Mouse (Mus musculus): ENCODE measurements at regions not wholly inside any gene's neighbourhood (a gene's known extent, or its start where the extent isn't known, plus 50 kb on each side); places are given as distances from the start of the nearest gene placed in this dataset.

DNA sequence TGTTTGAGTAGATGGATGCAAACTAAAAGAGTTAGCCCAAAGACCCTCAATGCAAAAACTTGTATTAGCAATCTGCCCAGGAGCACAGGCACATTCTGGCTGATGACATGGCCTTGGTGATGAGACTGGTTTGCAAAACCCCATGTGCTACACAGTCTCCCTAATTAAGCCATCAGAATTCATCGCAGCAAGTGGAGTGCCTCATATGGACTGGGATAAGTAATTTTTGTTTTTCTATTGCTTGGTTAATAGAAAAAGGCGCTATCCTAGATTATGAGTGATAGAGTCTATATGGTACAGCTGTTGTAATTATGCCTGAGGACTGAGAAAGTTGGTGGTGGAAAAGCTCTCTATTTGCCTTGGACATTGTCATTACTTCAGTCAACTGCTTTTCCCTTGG, 155.2 kb upstream of the Robo1 start:
- H3K9ac ChIP-seq (replicated peaks; ENCODE audit: low read depth, low read length) = no peak overlapping the region
- H3K4me2 ChIP-seq (replicated peaks; ENCODE audit: low read depth, low read length) = no peak overlapping the region
- H3K36me3 ChIP-seq (ENCODE audit: control insufficient read depth, insufficient read depth, low read length) = no peaks in the 10 kb centered on the region
- H3K27me3 ChIP-seq (ENCODE audit: control insufficient read depth, insufficient read depth, low read length) = no peaks in the 10 kb centered on the region
- no peaks in the 10 kb centered on the region for H3K4me1 ChIP-seq (ENCODE audit: control insufficient read depth, insufficient read depth, low read length)
- H3K27ac ChIP-seq (ENCODE audit: low read length) = no peak overlapping the region
- WGBS = 90% methylated on average over 2 of the region's 2 CpGs
- H3K4me3 ChIP-seq (ENCODE audit: low read depth, low read length) = no peak overlapping the region
- H3K9me3 ChIP-seq (ENCODE audit: control insufficient read depth, low read depth, low read length) = no peaks in the 10 kb centered on the region
- ATAC-seq (ENCODE audit: insufficient number of reproducible peaks, insufficient read depth, low FRiP score, low read depth) = no peak

DNA sequence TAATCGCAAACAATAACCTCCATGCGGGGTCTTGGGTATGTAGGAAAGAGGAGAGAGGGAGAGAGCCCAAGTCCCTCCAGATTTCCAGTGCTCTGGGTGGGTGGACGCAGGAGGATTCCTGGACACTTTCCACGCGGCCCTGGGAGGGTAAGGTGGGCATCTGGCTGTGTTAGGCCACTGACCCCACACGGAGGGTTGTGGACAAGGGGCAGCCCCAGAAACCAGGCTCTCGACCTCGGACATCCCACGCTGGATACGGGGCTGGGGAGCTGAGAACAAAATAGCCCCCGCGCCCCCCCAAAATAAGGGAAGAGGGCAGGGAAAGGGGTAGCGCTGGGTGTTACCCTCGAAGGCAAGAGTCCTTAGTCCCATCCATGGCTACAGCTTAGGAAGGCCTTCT, 150.2 kb upstream of the Robo1 start:
- Histone ChIP-seq H3K27me3 (ENCODE audit: control insufficient read depth, insufficient read depth, low read length) (no peaks in the 10 kb centered on the region), H3K27ac (ENCODE audit: low read length) (no peak overlapping the region), H3K4me2 (replicated peaks; ENCODE audit: low read depth, low read length) (no peak overlapping the region), H3K4me1 (ENCODE audit: control insufficient read depth, insufficient read depth, low read length) (no peaks in the 10 kb centered on the region), H3K9me3 (ENCODE audit: control insufficient read depth, low read depth, low read length) (no peaks in the 10 kb centered on the region), H3K4me3 (ENCODE audit: low read depth, low read length) (no peak overlapping the region), H3K9ac (replicated peaks; ENCODE audit: low read depth, low read length) (no peak overlapping the region), H3K36me3 (ENCODE audit: control insufficient read depth, insufficient read depth, low read length) (no peaks in the 10 kb centered on the region)
- WGBS = 84% methylated on average over 14 of the region's 14 CpGs
- no peak for ATAC-seq (ENCODE audit: insufficient number of reproducible peaks, insufficient read depth, low FRiP score, low read depth)

DNA sequence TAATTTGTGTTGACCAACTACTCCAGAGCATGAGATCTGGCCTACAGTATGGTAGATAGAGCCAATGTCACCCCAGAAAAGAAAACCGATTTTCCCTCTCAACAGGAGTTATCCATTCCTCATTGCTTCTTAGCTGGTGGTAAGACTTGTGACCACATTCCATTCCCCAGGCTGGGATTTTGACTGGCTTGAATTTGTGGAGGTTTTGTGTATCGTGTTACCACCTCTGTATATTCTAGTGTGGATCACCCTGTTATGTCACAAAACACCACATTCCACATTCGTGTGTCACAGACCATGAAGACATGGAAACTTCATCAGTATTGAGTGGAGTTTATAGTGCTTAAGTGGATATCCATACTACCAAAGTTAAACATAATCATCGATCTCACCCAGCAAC, 148.7 kb upstream of the Robo1 start:
- WGBS = 86% methylated on average over 4 of the region's 4 CpGs
- no peaks in the 10 kb centered on the region for H3K9me3 ChIP-seq (ENCODE audit: control insufficient read depth, low read depth, low read length)
- no peaks in the 10 kb centered on the region for H3K4me1 ChIP-seq (ENCODE audit: control insufficient read depth, insufficient read depth, low read length)
- H3K4me2 ChIP-seq (replicated peaks; ENCODE audit: low read depth, low read length) = no peak overlapping the region
- H3K9ac ChIP-seq (replicated peaks; ENCODE audit: low read depth, low read length) = no peak overlapping the region
- H3K36me3 ChIP-seq (ENCODE audit: control insufficient read depth, insufficient read depth, low read length) = no peaks in the 10 kb centered on the region
- no peak overlapping the region for H3K4me3 ChIP-seq (ENCODE audit: low read depth, low read length)
- H3K27ac ChIP-seq (ENCODE audit: low read length) = no peak overlapping the region
- H3K27me3 ChIP-seq (ENCODE audit: control insufficient read depth, insufficient read depth, low read length) = no peaks in the 10 kb centered on the region
- no peak for ATAC-seq (ENCODE audit: insufficient number of reproducible peaks, insufficient read depth, low FRiP score, low read depth)

DNA sequence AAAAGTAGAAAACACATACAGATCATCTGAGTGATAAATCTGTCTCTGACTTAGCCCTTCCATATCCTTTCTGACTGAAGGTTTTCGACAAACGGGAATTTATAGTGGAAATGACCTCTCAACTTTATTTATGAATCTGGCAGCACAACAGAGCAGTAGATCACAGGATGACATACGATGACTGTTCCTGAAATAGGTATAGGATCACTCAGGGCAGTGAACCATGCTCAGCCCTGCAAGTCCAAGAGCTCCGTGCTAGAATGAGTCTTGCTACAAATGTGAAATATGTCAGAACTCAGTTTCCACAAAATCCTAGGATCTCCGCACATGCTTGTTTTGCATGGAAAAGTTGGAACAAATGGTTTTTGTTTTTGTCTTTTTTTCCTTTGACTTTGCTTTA, 132.4 kb upstream of the Robo1 start:
- H3K9me3 ChIP-seq (ENCODE audit: control insufficient read depth, low read depth, low read length) = no peaks in the 10 kb centered on the region
- H3K27ac ChIP-seq (ENCODE audit: low read length) = no peak overlapping the region
- H3K4me2 ChIP-seq (replicated peaks; ENCODE audit: low read depth, low read length) = no peak overlapping the region
- H3K4me1 ChIP-seq (ENCODE audit: control insufficient read depth, insufficient read depth, low read length) = no peaks in the 10 kb centered on the region
- no peak for ATAC-seq (ENCODE audit: insufficient number of reproducible peaks, insufficient read depth, low FRiP score, low read depth)
- WGBS = 66% methylated on average over 5 of the region's 5 CpGs
- H3K4me3 ChIP-seq (ENCODE audit: low read depth, low read length) = no peak overlapping the region
- no peaks in the 10 kb centered on the region for H3K36me3 ChIP-seq (ENCODE audit: control insufficient read depth, insufficient read depth, low read length)
- H3K27me3 ChIP-seq (ENCODE audit: control insufficient read depth, insufficient read depth, low read length) = no peaks in the 10 kb centered on the region
- no peak overlapping the region for H3K9ac ChIP-seq (replicated peaks; ENCODE audit: low read depth, low read length)

DNA sequence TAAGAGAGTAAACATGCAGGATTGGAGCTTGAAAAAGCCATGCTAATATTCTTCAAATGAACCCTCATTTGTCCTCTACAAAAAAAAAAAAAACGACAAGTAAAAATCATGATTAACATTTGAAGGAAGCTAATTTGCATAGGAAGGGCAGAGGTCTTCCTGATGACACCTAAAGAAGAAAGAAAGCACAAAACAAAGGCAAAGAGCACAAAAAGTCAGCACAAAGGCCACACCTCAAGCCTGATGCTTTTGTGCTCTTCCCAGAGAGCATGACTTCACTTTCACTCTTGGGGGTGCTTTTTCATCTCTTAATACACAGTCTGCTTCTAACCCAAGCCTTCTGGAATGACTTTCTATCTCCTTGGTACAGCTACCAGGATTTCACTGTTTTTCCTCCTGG, 113.8 kb upstream of the Robo1 start:
- H3K9me3 ChIP-seq (ENCODE audit: control insufficient read depth, low read depth, low read length) = no peaks in the 10 kb centered on the region
- no peaks in the 10 kb centered on the region for H3K4me1 ChIP-seq (ENCODE audit: control insufficient read depth, insufficient read depth, low read length)
- no peak overlapping the region for H3K9ac ChIP-seq (replicated peaks; ENCODE audit: low read depth, low read length)
- ATAC-seq (ENCODE audit: insufficient number of reproducible peaks, insufficient read depth, low FRiP score, low read depth) = no peak
- H3K27me3 ChIP-seq (ENCODE audit: control insufficient read depth, insufficient read depth, low read length) = no peaks in the 10 kb centered on the region
- WGBS = 6% methylated on average over 1 of the region's 1 CpGs
- no peak overlapping the region for H3K4me2 ChIP-seq (replicated peaks; ENCODE audit: low read depth, low read length)
- no peaks in the 10 kb centered on the region for H3K36me3 ChIP-seq (ENCODE audit: control insufficient read depth, insufficient read depth, low read length)
- H3K4me3 ChIP-seq (ENCODE audit: low read depth, low read length) = no peak overlapping the region
- H3K27ac ChIP-seq (ENCODE audit: low read length) = no peak overlapping the region

DNA sequence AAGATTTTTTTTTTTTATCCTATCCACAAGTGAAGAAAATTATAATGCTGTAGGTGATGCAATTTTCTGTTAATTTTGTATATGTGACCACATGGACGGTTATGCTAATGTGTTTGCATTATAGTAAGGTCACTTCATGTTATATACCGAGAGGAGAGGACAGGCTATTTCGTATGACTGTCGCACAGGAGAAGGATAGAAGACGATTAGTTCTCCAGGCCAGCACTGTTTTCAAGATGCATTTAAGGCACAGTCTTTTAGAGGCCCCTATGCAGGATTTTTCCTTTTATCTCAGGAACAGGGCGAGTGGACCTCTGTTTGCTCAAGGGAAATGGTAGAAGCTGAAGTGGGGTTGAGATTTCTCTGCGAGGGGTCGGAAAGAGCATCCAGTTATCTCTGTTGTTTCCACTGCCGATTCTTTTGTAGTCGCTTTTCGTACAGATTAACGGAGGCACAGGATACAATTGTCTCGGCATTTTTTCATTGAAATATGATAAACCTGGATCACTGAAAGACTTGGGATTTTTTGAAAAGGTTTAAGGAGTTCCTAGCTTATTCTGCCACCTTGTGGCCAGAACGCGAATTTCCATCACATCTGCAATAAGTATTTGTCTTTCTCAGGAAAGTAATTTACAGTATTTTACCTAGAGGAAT, 92.6 kb upstream of the Robo1 start:
- H3K9ac ChIP-seq (replicated peaks; ENCODE audit: low read depth, low read length) = no peak overlapping the region
- WGBS = 38% methylated on average over 15 of the region's 15 CpGs

DNA sequence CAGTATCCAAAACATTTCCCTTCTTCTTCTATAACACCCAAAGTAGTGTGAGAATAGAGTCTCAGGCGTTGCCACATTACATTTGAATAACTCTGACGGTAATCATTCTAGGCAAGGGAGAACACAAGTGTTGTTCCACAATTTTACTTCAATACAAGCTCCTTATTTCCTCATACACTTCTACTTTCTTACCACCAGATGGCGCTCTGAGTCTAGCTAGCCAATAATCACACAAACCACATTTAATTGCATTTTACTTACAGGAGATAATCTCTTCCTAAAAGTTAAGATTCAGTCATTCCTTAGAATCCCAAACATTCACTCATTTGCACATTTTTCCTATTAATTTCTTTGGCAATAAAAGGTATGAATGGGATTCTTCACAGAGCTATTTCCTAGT, 90.1 kb upstream of the Robo1 start:
- H3K9me3 ChIP-seq (ENCODE audit: control insufficient read depth, low read depth, low read length) = no peaks in the 10 kb centered on the region
- no peak overlapping the region for H3K9ac ChIP-seq (replicated peaks; ENCODE audit: low read depth, low read length)
- no peaks in the 10 kb centered on the region for H3K36me3 ChIP-seq (ENCODE audit: control insufficient read depth, insufficient read depth, low read length)
- no peaks in the 10 kb centered on the region for H3K27me3 ChIP-seq (ENCODE audit: control insufficient read depth, insufficient read depth, low read length)
- no peak overlapping the region for H3K27ac ChIP-seq (ENCODE audit: low read length)
- no peak for ATAC-seq (ENCODE audit: insufficient number of reproducible peaks, insufficient read depth, low FRiP score, low read depth)
- WGBS = 5% methylated on average over 3 of the region's 3 CpGs
- H3K4me1 ChIP-seq (ENCODE audit: control insufficient read depth, insufficient read depth, low read length) = no peaks in the 10 kb centered on the region
- H3K4me2 ChIP-seq (replicated peaks; ENCODE audit: low read depth, low read length) = no peak overlapping the region
- H3K4me3 ChIP-seq (ENCODE audit: low read depth, low read length) = no peak overlapping the region

More for the DNA sequence above, 92.6 kb upstream of the Robo1 start:
- no peak overlapping the region for H3K27ac ChIP-seq (ENCODE audit: low read length)
- peak overlapping the region; percentile 10; the same call in 1 of the 2 replicates for H3K4me3 ChIP-seq (ENCODE audit: low read depth, low read length)
- H3K4me1 ChIP-seq (ENCODE audit: control insufficient read depth, insufficient read depth, low read length) = no peaks in the 10 kb centered on the region
- ATAC-seq (ENCODE audit: insufficient number of reproducible peaks, insufficient read depth, low FRiP score, low read depth) = 0 out of 2 replicates have a peak, but pooled peaks have one; percentile 46
- H3K4me2 ChIP-seq (replicated peaks; ENCODE audit: low read depth, low read length) = peak overlapping the region; percentile 31; the same call in 1 of the 2 replicates
- H3K9me3 ChIP-seq (ENCODE audit: control insufficient read depth, low read depth, low read length) = no peaks in the 10 kb centered on the region
- H3K27me3 ChIP-seq (ENCODE audit: control insufficient read depth, insufficient read depth, low read length) = no peaks in the 10 kb centered on the region
- H3K36me3 ChIP-seq (ENCODE audit: control insufficient read depth, insufficient read depth, low read length) = no peaks in the 10 kb centered on the region

DNA sequence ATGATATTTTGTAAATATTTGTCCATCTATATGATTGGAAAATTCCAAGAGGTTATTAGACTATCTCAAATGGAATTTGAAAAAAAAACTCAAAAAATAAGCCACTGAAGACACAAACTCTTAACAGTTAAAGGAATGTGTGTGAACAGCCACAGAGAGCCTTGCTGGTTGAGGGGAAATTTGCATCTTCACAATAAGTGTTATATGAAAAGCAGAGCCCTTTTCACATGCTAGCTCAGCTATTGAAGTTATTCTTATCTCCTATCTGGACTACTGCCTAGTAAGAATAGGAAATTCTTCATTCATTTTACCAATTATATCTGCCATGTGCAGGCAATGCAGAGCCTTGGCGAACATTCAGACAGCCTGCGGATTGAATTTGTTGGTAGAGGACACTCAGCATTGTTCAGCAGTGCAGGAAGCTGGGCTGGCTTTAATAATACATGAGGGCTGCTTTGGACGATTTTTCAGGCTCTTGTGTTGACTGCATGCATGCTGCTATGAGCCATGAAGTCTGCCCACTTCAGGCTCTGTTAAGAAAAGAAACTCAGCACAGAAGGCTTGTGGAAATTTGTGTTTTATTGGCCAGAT, 86.1 kb upstream of the Robo1 start:
- Histone ChIP-seq H3K27me3 (ENCODE audit: control insufficient read depth, insufficient read depth, low read length) (no peaks in the 10 kb centered on the region), H3K4me1 (ENCODE audit: control insufficient read depth, insufficient read depth, low read length) (no peaks in the 10 kb centered on the region), H3K36me3 (ENCODE audit: control insufficient read depth, insufficient read depth, low read length) (no peaks in the 10 kb centered on the region), H3K9ac (replicated peaks; ENCODE audit: low read depth, low read length) (no peak overlapping the region), H3K4me2 (replicated peaks; ENCODE audit: low read depth, low read length) (no peak overlapping the region), H3K27ac (ENCODE audit: low read length) (no peak overlapping the region), H3K9me3 (ENCODE audit: control insufficient read depth, low read depth, low read length) (no peaks in the 10 kb centered on the region), H3K4me3 (ENCODE audit: low read depth, low read length) (no peak overlapping the region)
- WGBS = 61% methylated on average over 3 of the region's 3 CpGs
- ATAC-seq (ENCODE audit: insufficient number of reproducible peaks, insufficient read depth, low FRiP score, low read depth) = no peak

DNA sequence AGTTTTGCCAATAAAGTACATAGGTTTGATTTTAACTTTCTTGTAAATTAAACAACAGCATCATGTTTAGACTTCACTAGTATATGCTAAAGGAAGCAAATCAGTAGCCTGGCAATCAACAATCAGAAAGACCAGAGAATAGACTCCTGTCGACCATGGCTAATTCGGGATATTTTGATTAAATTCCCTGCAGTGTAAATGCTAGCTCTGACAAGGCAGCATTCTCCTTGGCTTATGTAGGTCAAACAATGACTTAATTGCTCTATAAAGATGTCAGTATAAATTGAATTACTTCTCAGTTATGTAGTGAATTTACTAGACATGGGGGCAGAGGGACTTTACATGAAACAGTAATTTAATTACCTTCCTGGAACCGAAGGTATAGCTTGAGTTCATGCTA, 84.2 kb upstream of the Robo1 start:
- whole genome bisulfite sequencing = 63% methylated on average over 3 of the region's 3 CpGs
- ATAC-seq (ENCODE audit: insufficient number of reproducible peaks, insufficient read depth, low FRiP score, low read depth) = no peak
- Histone ChIP-seq H3K4me3 (ENCODE audit: low read depth, low read length) (no peak overlapping the region), H3K4me2 (replicated peaks; ENCODE audit: low read depth, low read length) (no peak overlapping the region), H3K27ac (ENCODE audit: low read length) (no peak overlapping the region), H3K9ac (replicated peaks; ENCODE audit: low read depth, low read length) (no peak overlapping the region), H3K27me3 (ENCODE audit: control insufficient read depth, insufficient read depth, low read length) (no peaks in the 10 kb centered on the region), H3K9me3 (ENCODE audit: control insufficient read depth, low read depth, low read length) (no peaks in the 10 kb centered on the region), H3K4me1 (ENCODE audit: control insufficient read depth, insufficient read depth, low read length) (no peaks in the 10 kb centered on the region), H3K36me3 (ENCODE audit: control insufficient read depth, insufficient read depth, low read length) (no peaks in the 10 kb centered on the region)
